Mouse (Mus musculus) forebrain, postnatal 0 days (tissue): Measurements from ENCODE around the gene Olfr666. TPM values are rescaled to one million over a fixed set of nuclear protein-coding genes. Genes with fewer than 3 reads are reported as not detected.
"Not testable (repeated sequence)": the region's sequence is repeated elsewhere in the genome, so short reads cannot be mapped to it uniquely, and the experiment has no call there.

Experiments
- ATAC-seq: fragments of 200-750 bp; cut with Nextera tagmentation; 2 replicates; pipeline ENCODE4 v1.8.0; 2017; ENCODE audit warnings: mild to moderate bottlenecking, moderate library complexity
- DNase-seq: peaks from one replicate; pipeline ENCODE4 v3.0.0-alpha.2; 2015
- H3K27ac ChIP-seq: fragments of 300-500 bp; sonication (generic); 2 replicates; pipeline ENCODE4 v1.5.1; 2014; ENCODE audit warnings: low read depth, mild to moderate bottlenecking, antibody characterized with exemption, low read length, moderate library complexity, mixed read lengths
- H3K27me3 ChIP-seq: fragments of 300-500 bp; sonication (generic); 2 replicates; pipeline ENCODE4 v1.6.1; 2014; ENCODE audit warnings: mild to moderate bottlenecking, low read length, mixed read lengths; ENCODE audit not compliant: insufficient read depth
- H3K36me3 ChIP-seq: fragments of 300-500 bp; sonication (generic); 2 replicates; pipeline ENCODE4 v1.6.1; 2014; ENCODE audit warnings: mild to moderate bottlenecking, moderate library complexity; ENCODE audit not compliant: insufficient read depth
- H3K4me1 ChIP-seq: fragments of 300-500 bp; sonication (generic); 2 replicates; pipeline ENCODE4 v1.6.1; 2014; ENCODE audit warnings: antibody characterized with exemption; ENCODE audit not compliant: insufficient read depth
- H3K4me2 ChIP-seq: fragments of 300-500 bp; sonication (generic); 2 replicates; pipeline ENCODE4 v1.6.1; 2014; ENCODE audit warnings: low read depth, mild to moderate bottlenecking, moderate library complexity
- H3K4me3 ChIP-seq: fragments of 300-500 bp; sonication (generic); 2 replicates; pipeline ENCODE4 v1.5.1; 2014; ENCODE audit warnings: low read depth, low read length, mixed read lengths
- H3K9ac ChIP-seq: fragments of 300-500 bp; sonication (generic); 2 replicates; pipeline ENCODE4 v1.6.1; 2014; ENCODE audit warnings: mild to moderate bottlenecking
- H3K9me3 ChIP-seq: fragments of 300-500 bp; sonication (generic); 2 replicates; pipeline ENCODE4 v1.6.1; 2016; ENCODE audit warnings: low read length
- CTCF ChIP-seq: sonication (generic); IDR thresholded peaks from 2 replicates; pipeline ENCODE4 v1.5.1; 2016; ENCODE audit warnings: antibody characterized with exemption, control low read depth, low read depth
- WGBS: fragments of 180-500 bp; shearing (Covaris S2); extraction: QIAGEN DNeasy Blood & Tissue Kit; methylation state at CpG from one replicate; pipeline ENCODE4 v1.1.7; 2014; 5-methylcytosine and 5-hydroxymethylcytosine counted together
- polyA plus RNA-seq: library from polyadenylated mRNA; unstranded; fragments of >200 nt; fragmentation: Nextera tagmentation; extraction: Ambion mirVana; gene quantifications from 2 replicates; pipeline ENCODE4 v1.2.1, GENCODE M21; 2015
- total RNA-seq: library from RNA; depleted of rRNA; stranded (reverse); fragments of >200 nt; gene quantifications from 2 replicates; pipeline ENCODE4 v1.2.3, GENCODE M21; 2014; rRNA removed

Olfr666 gene
- total RNA-seq (not detected in 2 replicates), polyA plus RNA-seq (not detected in 2 replicates)

DNA sequence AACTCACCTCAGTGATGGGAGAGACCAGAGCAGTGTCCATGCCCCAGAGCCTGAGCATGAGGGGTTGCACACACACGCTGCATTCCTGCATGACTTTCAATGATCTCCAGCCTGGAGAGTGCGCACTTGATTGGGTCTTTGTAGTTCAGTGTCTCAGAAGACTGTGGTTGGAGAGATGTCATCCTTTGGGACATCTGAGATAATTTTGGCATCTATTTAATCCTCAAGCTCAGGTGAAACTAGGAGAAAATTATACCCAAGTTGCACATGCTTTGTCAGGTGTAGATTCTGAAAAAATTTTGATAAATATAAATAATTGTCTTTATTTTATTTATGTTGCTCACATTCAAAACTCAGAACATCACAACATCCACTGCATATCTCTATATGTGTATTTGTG is at the start of gene Olfr666:
TSS of gene Olfr666 (minus strand) at position 101 of the 400 bp plus-strand sequence.
- Histone ChIP-seq H3K27ac (no peak within 1 kb of the TSS), H3K9ac (no peak within 1 kb of the TSS)
- TF ChIP-seq CTCF: no peak

DNA sequence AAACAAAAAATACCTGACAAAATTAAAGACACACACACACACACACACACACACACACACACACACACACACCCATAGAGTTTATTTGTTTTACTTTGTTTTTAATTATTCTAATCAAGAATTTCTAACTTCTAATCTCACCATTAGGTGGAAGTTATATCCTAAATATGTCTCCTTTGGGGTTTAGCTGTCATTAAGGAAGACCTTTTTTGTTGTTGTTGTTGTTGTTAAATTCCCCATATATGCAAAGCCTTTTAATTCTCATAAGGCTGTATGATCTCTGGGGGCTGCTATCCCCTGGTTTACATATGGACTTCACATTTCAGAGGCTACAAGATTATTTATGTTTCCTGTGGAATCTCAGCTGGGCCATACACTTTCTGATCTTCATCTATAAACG is 38.2 kb upstream of the Olfr666 start, which contains the start of gene Olfr669:
TSS of gene Olfr669 (plus strand) at position 301 of the 400 bp plus-strand sequence.
- DNase-seq (no peak), ATAC-seq (no peak)
- Histone ChIP-seq H3K36me3 (no peaks in the 10 kb centered on the region), H3K4me2 (no peak within 1 kb of the TSS), H3K4me3 (no peak within 1 kb of the TSS), H3K9me3 (no peaks in the 10 kb centered on the region), H3K4me1 (no peaks in the 10 kb centered on the region), H3K27me3 (no peaks in the 10 kb centered on the region), H3K9ac (no peak within 1 kb of the TSS), H3K27ac (no peak within 1 kb of the TSS)
- no peak for TF ChIP-seq CTCF
- WGBS: 90% methylated on average over 1 of the region's 1 CpGs

More for the DNA sequence above, at the start of gene Olfr666:
- H3K9me3 ChIP-seq: no peaks in the 10 kb centered on the region
- H3K27me3 ChIP-seq: no peaks in the 10 kb centered on the region
- ATAC-seq: no peak
- 87% methylated on average over 2 of the region's 2 CpGs for WGBS
- no peak within 1 kb of the TSS for H3K4me3 ChIP-seq
- no peaks in the 10 kb centered on the region for H3K4me1 ChIP-seq
- no peak within 1 kb of the TSS for H3K4me2 ChIP-seq
- no peak for DNase-seq
- no peaks in the 10 kb centered on the region for H3K36me3 ChIP-seq

DNA sequence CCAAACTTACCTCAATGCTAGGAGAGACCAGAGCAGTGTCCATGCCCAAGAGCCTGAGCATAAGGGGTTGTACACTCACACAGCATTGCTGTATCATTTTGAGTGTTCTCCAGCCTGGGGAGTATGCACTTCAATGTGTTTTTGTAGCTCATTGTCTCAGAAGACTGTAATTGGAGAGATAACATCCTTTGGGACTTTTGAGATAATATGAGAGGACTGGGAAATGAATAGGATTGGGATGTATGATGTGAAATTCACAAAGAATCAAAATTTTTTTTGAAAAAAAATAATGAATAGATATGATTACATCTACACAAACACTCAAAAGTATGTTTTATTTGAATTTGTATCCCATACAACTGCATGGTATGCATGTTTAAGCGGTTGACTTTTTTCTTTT is 32.2 kb upstream of the Olfr666 start, which contains the start of gene Olfr668:
TSS of gene Olfr668 (minus strand) at position 101 of the 400 bp plus-strand sequence.
- no peak within 1 kb of the TSS for H3K27ac ChIP-seq
- H3K4me3 ChIP-seq: no peak within 1 kb of the TSS
- 81% methylated on average over 1 of the region's 1 CpGs for WGBS
- H3K4me2 ChIP-seq: no peak within 1 kb of the TSS
- H3K4me1 ChIP-seq: no peaks in the 10 kb centered on the region
- no peaks in the 10 kb centered on the region for H3K36me3 ChIP-seq
- TF ChIP-seq CTCF: no peak
- DNase-seq: no peak
- no peaks in the 10 kb centered on the region for H3K27me3 ChIP-seq
- H3K9me3 ChIP-seq: no peaks in the 10 kb centered on the region
- no peak for ATAC-seq
- no peak within 1 kb of the TSS for H3K9ac ChIP-seq

DNA sequence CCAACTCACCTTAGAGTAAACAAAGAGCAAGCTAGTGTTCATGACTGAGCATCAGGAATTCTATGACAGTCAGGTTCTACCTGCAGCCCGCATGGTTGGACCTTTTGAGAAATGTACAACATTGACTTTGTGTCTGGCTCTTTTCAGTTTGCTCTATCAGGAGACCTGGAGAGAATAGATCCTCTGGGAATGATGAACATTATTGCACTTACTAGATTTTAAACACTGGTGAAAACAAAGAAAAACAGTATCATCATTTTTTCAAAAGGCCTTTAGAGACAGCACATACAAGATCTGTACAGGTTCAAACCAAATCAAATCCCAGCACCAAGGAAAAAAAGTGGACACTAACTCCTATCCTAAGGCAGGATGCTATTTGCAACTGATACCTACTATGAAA is 25.6 kb upstream of the Olfr666 start, which contains the start of gene Olfr667:
TSS of gene Olfr667 (minus strand) at position 101 of the 400 bp plus-strand sequence.
- DNase-seq (no peak), ATAC-seq (no peak)
- Histone ChIP-seq H3K27ac (no peak within 1 kb of the TSS), H3K4me2 (no peak within 1 kb of the TSS), H3K9ac (no peak within 1 kb of the TSS), H3K27me3 (no peaks in the 10 kb centered on the region), H3K4me1 (no peaks in the 10 kb centered on the region), H3K36me3 (no peaks in the 10 kb centered on the region), H3K4me3 (no peak within 1 kb of the TSS), H3K9me3 (no peaks in the 10 kb centered on the region)
- no peak for TF ChIP-seq CTCF
- 92% methylated on average over 1 of the region's 1 CpGs for WGBS

DNA sequence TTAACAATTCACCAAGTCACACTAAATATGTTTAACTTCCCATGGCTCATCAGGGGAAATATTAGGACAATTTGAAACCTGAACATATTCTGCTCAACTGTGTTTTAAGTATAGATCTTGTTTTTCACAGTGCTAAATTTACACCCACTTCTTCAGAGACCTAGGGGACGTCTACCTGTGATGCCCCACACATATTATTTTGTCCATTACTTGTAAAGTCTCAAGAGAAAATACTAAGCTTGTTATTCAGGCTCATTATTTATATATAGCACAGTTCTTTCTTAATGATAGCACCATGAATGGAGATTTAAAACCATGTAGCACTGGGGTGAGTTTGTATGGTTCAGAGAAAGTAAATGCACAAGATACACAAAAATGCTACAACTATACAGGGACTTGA is 18.0 kb downstream of the Olfr666 start, which contains the start of gene Olfr665:
TSS of gene Olfr665 (plus strand) at position 301 of the 400 bp plus-strand sequence.
- H3K4me1 ChIP-seq: no peaks in the 10 kb centered on the region
- H3K36me3 ChIP-seq: no peaks in the 10 kb centered on the region
- H3K27ac ChIP-seq: no peak within 1 kb of the TSS
- ATAC-seq (no peak), DNase-seq (no peak)
- no peak for TF ChIP-seq CTCF
- no peaks in the 10 kb centered on the region for H3K27me3 ChIP-seq
- H3K9ac ChIP-seq: no peak within 1 kb of the TSS
- H3K9me3 ChIP-seq: no peaks in the 10 kb centered on the region
- H3K4me3 ChIP-seq: no peak within 1 kb of the TSS
- no peak within 1 kb of the TSS for H3K4me2 ChIP-seq
- WGBS: 52% methylated on average over 1 of the region's 1 CpGs

DNA sequence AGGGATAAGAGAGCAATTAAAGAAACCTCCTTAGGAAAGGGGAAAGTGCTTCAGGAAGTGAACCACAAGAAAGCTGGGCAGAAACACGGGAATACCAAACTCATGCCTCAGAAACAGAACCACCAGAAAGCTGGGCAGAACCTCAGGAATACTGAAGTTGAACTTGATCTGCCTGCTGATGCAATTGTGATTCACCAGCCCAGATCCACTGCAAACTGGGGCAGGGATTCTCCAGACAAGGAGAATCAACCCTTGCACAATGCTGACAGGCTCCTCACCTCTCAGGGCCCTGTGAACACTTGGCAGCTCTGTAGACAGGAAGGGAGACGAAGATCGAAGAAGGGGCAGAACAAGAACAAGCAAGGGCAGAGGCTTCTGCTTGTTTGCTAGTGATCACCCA is 34.4 kb downstream of the Olfr666 start:
- Histone ChIP-seq H3K4me1 (no peaks in the 10 kb centered on the region), H3K27ac (no peak overlapping the region), H3K27me3 (no peaks in the 10 kb centered on the region), H3K9ac (no peak overlapping the region), H3K4me3 (no peak overlapping the region), H3K4me2 (no peak overlapping the region), H3K36me3 (no peaks in the 10 kb centered on the region), H3K9me3 (no peaks in the 10 kb centered on the region)
- DNase-seq (no peak), ATAC-seq (no peak)
- WGBS: 77% methylated on average over 3 of the region's 3 CpGs
- TF ChIP-seq CTCF: no peak

DNA sequence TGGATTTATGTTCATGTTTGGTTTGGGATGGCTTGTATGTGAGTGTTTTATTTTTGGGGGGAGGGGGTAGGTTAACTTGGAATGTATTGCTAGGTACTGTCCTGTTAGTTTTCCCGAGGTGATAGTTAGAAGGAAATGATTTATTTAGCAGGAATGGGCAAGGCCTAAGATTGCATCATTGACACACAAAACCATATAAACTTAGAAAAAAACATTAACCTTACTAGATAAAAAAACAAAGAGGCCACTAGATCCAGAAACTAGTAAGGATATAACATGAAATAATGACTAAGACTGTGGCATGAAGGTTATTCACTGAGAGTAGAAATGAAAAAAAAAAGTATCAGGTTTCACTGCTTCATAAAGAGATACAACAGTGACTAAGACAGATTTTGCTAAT is 38.1 kb downstream of the Olfr666 start:
- Histone ChIP-seq H3K4me1 (no peaks in the 10 kb centered on the region), H3K27me3 (no peaks in the 10 kb centered on the region), H3K4me3 (no peak overlapping the region), H3K27ac (no peak overlapping the region), H3K4me2 (no peak overlapping the region), H3K36me3 (no peaks in the 10 kb centered on the region), H3K9ac (no peak overlapping the region), H3K9me3 (no peaks in the 10 kb centered on the region)
- TF ChIP-seq CTCF: no peak
- 85% methylated on average over 1 of the region's 1 CpGs for WGBS
- no peak for ATAC-seq
- no peak for DNase-seq

DNA sequence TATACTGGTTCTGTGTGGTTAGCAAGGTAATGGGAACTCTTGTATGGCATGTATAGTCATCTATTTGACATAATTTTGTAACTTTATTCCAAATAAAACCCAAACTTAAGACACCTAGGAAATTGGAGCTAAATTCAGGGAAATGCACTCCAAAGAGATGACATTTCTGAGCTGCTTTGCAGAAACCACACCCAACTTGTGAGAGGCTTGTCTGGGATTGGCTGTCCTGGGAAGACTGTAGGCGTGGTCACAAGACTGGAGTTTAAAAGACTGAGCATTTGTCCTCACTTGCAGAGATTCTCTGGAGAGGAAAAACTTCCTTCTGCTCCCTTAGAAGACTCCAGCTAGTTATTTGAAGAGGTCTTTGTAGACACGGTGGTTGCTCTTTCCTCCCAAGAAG is 39.0 kb downstream of the Olfr666 start, which contains the start of gene Usp17la:
TSS of gene Usp17la (plus strand) at position 301 of the 400 bp plus-strand sequence.
- H3K36me3 ChIP-seq, H3K4me1 ChIP-seq, H3K27ac ChIP-seq, H3K27me3 ChIP-seq, ATAC-seq, DNase-seq, H3K4me3 ChIP-seq, H3K4me2 ChIP-seq, H3K9ac ChIP-seq, H3K9me3 ChIP-seq: not testable (repeated sequence)
- 81% methylated on average over 2 of the region's 2 CpGs for WGBS
